Mouse (Mus musculus) skeletal muscle tissue, adult 2 months (tissue): ENCODE measurements around the gene Fubp1.

Experiments used
- DNase-seq: peaks from one replicate; pipeline ENCODE4 v3.0.0-alpha.2; 2012; ENCODE audit warnings: low read depth, low spot score

Fubp1 gene

DNA sequence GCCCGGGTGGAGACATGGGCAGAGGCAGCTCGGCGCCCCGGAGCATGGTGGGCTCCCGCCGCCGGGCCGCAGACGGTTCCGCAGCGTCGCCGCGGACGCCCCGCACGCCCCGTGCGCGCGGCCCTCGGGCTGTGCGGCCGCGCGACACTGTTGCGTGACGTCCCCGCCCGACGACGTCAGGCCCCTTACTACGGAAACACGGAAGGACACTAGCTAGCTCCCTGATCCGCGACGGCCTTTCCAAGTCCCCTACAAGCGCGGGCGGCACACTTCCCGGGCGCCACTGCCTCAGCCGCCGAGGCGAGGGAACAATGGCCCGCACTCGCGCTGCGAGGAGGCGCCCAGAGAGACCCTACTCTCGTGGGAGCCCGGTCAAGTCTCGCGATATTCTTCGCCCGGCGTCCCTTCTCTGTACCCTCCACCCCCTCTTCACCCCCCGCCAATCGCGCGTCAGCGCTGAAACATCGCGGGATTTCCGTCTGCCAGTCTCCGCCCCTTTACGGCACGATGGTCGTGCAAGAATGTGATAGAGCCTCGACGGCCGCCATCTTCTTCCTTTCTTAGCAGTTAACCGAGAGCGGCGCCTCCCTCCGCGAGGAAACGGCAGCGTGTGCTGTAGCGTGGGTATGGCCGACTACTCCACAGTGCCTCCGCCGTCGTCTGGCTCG lies at the start of gene Fubp1, which contains the start of gene Dnajb4:
Gene Fubp1 (plus strand): TSS at position 456 of the 668 bp plus-strand sequence.
Gene Dnajb4 (minus strand): TSS at position 336 of the 668 bp plus-strand sequence.
- DNase-seq, result peak; percentile 100

DNA sequence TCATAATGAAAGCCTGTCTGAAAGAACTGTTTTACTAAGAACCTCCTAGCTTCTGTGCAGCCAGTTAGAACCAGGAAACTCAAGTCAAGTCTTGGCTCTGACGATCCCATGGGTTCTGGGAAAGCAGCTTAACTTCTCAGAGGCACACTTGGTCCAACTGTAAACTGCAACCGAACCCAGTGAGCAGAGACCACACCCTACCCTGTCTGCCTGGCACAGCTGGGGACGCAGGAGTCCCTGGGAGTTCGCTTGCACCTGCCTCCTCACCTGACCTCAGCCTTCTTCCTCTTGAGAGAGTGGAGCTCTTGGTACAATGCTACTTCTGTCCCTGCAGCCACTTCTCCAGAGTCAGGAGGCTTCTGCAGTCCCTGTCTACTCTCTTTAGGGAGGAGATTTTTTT lies 49.6 kb upstream of the Fubp1 start:
- DNase-seq, result no peak

DNA sequence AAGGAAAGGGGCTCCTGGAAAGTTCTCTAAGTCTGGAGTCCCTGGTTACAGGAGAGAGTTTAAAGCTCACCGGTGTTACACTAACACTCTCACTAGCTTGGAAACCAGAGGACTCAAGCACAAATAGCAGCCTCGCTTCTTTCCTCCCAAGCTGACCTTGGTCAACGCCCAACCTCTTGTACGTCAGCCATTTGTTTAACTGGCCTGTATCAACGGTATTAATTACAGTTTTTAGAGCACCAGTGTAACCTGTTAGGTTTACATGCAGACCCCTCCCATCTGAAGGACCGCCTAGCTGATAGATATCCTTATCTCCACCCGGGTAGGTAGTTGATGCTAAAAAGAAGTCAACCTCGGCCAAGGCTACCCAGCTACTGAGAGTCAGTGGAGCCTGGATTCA lies 46.9 kb upstream of the Fubp1 start:
- DNase-seq, result no peak

DNA sequence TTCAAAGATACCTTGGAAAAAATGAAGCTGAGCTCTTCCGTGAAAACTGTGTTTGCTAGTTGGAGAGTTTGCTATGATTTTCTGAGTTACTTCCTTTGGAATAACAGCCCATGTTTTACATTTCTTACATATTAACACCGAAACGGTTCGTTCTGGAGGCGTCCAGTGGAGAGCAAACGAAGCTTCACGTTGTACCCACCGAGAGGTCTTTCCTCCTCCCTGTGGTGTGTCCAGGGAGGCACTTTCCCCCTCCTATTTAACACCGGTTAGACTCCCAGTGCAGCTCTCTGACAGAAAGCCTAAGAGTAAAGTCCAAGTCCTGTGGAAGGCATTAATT lies 45.2 kb upstream of the Fubp1 start:
- no peak for DNase-seq

DNA sequence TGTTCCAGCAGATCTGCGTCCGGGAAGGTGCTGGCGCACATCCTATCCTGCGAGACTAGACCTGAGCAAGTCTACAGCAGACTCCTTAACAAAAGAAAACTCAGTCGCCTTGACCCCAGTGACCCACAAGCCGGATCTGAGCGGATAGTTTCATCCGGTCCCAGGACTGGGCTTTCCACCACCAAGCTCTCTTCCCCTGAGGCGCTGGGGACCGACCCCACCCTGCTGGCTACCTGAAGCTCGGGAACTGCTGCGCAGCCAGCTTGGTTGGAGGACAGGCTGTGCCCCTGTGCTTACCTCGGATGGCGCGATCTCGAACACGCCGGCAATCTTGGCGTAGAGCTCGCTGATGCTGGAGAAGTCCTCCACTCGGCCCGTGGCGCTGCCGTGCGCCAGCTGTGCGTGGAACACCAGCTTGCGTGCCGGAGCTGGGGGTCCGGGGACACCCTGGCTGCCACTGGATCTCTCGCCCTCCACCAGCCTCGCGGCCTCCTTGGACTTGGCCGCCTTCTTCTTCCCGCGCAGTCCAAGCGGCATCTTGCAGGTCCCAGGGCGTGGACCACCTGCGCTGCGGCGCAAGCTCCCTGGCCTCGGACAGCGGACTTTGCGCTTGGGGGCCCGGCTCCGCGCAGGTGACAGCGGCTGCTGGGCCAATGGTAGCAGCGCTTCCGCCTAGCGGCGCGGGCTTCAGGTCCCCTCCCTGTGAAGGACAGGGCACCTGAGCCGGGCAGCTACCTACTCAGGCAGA lies 44.7 kb upstream of the Fubp1 start:
- DNase-seq, result no peak

DNA sequence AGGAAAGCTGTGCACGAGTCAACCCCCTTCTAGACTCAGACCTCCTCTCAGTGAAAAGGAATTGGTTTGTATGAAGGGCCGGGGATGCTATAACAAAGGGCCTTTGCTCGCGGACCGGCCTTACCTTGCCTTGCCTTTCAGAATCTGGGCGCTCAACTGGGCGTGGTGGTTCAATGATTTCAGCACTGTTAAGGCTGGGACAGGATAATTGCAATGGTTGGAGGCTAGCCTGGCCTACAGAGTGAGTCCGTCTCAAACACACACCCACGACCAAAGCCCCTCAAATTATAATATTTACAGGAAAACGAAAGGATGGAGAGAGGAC lies 44.2 kb upstream of the Fubp1 start, which contains the start of gene Gipc2:
Gene Gipc2 (minus strand): TSS at position 132 of the 325 bp plus-strand sequence.
- DNase-seq, result no peak

DNA sequence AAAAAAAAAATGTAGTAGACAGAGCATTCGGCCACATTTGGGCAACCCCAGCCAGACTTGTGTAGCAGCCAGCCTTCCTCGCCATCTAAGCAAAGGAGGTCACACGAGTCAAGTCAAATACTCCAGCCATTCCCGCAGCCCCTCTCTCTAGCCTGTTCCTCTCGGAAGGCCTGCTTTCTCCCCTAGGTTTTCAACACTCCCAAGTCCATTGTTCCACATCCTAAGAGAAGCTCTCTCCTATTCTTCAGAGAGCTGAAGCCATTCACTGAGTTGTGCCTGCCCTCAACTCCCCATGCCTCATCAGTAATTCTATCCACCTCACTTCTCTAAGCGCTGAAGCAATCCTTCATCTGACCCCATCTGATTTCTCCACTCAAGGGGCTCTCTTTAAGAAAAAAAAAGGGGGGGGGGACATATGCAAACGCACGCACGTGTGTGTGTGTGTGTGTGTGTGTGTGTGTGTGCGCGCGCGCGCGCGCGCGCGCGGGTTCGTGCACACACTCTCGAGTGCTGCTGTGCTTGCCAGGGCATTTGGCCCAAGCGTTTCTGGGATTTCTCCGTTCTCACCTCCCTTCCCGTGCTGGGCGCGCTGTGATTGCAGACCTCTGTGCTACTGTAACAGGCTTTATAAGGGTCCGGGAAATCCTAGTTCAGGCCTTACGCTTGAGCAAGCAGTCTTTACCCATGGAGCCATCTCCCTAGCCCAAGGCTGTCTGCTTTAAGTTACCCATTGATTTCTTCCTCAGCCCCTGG lies 43.3 kb upstream of the Fubp1 start:
- DNase-seq, result no peak

DNA sequence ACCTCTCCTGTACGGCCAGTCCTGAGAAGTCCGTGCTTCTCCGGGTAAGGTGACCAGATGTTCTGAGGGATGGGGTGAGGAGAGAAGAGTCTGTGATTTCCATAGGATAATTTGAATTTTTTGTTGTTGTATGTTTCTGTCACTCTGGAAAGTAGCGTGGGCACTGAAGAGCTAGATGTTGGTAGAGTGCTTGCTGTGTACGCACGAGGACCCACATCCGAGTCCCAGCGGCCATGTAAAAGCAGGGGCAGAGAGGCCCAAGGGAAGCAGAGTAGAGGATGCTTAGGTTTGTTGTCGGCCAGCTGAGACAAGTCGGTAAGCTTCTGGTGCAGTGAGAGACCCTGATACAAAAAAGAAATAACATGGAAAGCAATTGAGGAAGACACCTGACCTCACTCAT lies 42.2 kb upstream of the Fubp1 start:
- DNase-seq, result no peak

DNA sequence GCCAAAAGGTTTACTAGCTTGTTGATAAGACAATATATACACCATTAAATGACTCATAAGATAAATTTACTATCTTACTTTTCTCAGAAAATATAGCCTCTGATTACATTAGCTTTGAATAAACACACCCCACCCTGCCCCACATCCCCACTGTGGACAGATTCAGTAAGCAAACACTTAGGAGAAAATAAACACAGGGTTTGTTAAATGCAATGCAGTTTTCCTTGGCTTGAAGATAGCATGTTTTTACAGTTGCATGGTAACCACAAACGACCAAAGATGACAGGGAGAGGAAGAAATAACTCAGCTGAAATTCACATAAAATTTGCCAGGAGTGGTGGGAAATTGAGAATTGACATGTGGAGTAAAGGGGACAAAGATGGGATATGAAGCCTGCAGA lies 39.8 kb upstream of the Fubp1 start:
- no peak for DNase-seq

DNA sequence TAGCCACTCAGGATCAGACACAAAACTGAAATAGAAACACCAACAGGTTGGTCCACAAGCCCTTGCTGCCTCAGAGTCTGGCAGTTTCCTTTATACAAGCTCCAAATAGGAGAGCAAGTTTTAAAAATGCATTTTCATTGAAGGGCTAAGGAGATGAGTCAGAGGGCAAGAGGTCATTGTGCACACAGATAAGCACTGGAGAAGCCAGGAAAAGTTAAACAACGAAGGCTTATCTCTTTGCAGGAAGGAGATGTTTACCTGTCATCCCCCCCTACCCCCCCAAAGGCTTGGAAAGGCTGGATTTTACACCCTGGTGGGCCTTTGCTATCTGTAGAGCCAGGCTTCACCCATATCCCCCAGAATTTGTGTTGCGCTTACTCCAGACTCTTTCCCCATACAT lies 39.0 kb upstream of the Fubp1 start:
- DNase-seq, result no peak

DNA sequence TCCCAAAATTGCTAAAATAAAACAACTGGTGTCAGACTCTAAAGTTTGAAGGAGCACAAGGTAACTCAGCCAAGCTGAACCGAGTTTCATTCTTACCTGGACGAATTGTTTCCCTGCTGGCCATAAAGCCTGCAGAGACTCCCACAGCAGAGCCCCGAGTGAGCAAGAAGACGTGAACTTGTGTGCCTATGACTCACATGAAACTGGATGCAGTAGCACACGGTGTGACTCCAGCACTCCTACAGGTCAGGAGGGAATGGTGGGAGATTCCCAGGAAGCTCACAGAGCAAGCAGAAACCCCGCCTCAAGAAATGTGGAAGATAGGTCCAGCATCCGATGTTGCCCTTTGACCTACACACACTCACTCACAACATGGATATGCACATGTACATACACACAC lies 38.4 kb upstream of the Fubp1 start:
- DNase-seq, result no peak

DNA sequence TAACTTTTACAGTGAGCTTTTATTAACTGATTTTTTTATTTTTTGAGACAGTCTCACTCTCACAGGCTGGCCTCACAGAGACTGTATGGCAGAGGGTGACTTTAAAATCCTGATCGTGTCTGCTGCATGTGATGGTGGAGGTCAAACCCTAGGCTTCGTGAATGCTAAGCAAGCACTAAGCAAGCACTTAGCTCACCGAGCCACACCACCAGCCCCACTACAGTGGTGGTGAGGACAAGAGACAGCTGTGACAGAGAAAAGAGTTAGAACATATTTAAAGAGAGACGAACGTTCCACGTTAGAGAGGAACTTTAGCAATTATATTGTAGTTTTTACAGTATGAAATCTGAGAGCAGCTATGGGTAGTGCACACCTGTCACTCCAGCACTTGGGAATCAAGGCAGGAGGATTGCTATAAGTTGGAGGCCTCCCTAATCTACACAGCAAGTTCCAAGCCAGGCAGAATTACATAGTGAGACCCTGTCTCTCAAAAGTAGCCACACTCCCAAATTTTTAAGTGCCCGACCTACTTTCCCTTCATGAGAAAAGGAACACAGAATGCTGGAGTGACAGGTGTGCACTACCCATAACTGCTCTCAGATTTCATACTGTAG lies 37.8 kb upstream of the Fubp1 start:
- no peak for DNase-seq

DNA sequence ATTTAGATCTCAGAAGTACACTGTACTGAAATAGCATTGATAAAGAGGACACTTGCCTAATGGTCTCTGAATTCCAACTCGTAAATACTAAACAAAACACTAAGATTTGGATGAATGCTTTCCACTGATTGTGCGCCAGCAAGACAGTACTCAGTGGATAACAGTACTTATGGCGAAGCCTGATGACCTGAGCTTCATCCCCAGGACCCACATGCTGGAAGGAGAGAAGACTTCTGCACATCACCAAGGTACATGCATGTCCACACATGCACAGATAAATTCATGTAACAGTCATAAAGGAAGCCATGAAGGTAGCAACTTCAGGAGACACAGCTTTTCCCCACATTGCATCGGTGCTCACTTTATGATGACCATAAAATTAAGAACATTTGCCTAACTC lies 31.4 kb upstream of the Fubp1 start:
- DNase-seq, result no peak

DNA sequence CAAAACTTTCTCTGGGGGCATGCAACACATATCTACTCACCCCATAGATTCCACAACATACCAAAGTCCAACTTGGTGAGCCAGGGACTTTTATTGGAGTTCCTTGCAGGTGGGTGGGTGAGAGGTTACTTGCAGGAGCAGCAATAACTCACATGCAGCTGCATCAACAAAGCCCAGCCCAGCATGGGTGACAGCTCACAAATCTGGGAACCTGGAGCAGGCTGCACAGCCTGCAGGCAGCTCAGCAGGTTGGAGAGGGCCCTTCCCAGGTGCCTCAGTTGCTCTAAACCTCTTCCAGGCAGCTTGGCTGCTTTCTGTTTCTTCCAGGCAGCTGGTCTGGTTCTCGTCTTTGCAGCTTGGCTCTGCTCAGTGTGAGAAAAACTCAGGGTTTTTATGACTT lies 30.9 kb upstream of the Fubp1 start:
- no peak for DNase-seq

DNA sequence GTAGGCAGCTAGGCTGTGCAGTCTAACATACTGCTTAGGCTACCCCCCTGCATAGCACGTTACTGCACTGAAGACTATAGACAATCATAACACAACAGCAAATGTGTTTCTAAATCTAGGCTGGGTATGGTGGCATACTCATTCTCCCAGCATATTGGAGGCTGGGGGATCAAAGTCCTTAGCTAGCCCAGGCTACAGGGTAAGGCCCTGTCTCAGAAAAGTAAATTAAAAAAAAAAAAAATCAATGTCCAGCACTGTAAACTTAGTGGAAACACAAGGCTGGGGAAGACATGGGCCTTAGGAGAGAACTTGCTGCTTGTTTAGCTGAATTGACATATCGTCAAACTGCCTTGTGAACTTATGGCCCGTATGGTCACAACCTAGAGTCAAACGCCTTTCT lies 29.6 kb upstream of the Fubp1 start:
- no peak for DNase-seq

DNA sequence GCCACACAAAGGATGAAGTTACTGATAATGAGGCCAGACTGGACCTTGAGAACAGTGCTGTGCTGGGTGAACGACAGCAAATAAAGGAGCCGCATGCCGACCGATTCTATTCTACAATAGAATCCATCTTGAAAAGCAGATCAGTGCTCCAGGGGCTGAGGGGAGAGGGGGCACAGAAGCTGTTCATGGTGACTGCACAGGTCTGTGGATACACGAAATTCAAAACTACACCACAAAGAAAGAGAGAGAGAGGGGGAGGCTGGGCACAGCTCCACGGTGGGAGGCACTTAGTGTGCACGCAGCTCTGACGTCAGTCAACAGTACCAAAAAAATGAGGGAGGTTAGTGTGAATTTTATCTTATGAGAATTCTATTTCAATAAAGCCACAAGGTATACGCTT lies 26.7 kb upstream of the Fubp1 start:
- no peak for DNase-seq

DNA sequence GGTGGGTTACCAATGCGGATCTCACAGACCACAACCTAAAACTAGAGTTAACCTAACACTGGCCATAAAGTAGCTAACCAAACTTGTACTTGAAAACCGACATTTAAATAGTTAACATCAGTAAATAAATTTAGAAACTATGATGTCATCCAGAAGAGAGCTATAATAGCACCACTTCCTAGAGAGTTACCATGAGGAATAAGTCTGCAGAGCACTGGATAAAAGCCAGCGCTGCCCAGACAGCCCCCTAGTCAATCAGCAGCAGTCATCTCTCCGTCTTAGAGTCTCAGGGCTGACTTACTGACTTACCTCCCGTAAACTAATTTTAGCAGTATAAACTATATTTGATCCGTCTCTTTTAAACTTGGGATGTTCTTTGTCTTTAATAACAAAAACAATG lies 24.1 kb upstream of the Fubp1 start:
- no peak for DNase-seq

DNA sequence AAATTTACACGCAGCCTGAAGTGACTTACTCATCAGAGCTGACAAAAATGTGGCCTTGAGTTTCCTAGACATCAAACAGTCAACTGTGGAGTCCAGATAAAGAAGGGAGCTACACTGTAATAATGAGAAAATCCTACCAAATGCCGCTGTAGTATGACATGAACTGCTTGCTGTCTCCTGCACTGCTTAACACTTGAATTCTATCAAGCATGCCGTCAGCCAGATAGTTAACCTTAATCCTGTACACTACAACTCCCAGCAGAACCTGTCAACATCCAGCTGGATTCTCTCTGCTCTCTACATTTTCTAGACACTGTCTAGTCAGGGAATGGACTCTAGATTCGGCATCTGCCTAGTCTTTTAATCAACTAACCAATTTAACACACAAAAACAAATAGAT lies 20.9 kb upstream of the Fubp1 start:
- no peak for DNase-seq

DNA sequence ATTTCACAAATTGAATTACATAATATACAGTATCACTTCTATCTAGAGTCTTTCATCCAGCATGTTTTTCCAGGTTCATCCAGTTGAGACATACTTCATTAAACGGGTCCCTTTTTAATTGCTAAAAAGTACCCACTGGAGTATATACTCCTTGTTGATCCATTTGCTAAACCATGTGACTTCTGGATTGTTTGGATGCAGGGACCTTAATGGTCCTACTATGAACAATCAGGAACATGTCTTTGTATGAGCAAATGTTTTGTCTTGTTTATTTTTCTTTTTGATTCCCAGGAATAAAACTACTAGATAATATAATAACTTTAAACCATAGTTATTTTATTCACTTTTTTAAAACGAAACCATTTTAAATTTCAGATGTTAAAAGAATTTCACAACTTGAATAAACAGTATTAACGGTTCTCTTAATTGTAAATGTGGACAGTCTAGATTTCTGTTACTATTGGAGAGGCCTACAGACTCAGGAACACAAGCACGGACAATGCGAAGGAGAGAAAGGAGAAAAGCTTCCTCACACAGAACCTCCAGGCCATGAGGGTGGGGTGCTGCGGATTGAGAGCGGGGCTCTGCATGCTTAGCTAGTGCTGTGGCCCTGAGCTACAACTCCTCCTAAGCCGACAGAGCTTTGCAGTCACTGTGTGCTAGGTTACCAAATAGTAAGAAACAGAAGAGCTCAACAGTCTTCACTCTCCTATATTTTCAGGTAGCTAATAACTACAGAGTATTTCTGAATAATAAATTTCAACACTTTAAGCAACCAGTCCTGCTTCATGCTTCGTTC lies 19.3 kb upstream of the Fubp1 start:
- no peak for DNase-seq

DNA sequence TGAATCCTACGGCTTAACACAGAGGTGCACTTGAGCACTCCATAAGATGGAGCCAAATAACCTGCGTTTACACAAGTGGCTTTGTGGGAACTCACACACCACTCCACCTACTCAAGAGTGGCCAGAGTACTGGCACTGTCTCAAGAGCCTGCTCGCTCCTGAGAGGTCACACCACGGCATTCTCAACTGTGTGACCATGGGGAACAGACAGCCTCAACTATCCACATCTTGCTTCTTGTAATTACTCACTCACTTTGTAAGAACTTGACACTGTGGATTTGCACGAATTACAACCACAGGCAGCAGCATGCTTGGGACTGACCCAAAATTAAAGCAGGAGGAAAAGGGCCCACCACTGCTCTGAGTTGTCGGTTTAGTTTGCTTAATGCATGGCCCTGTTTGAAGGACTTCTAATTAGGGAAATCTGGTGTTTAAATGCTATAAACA lies 18.4 kb upstream of the Fubp1 start:
- DNase-seq, result peak; percentile 56

DNA sequence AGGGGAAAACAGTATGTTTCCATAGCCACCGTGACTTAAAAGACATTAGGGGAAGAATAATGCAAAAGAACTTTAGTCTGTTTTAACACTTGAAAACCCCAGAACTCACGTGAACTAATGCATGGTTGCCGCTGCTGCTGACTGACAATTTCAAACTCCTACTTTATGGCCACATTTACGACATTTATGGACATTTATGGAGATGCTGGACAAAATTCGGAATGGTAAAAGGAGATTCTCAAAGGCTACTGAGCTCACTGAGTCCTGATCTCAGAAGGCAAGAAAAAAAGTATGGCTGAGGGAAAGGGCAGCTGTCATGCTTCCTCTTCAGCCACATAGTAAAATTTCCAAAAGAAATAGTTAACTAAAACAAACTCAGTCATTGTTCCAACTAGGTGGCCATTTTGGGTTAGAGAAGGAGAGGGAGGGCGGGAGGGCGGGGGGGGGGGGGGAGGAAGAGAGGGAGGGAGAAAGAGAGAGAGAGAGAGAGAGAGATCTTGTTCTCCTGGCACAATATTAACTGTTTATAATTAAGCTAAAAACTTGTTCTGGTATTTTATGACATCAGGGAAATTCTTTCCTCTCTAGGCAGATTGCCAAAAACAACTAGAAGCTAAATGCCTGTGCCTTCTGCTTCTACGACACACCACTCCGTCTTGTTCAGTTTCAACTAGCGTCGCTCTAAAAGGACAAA lies 17.8 kb upstream of the Fubp1 start:
- DNase-seq, result peak; percentile 52
